Mouse (Mus musculus) large intestine, adult 2 months (tissue): Measurements from ENCODE around the gene Zfp493. TPM values are rescaled to one million over a fixed set of nuclear protein-coding genes. Genes with fewer than 3 reads are reported as not detected.
"Not testable (repeated sequence)": the region's sequence is repeated elsewhere in the genome, so short reads cannot be mapped to it uniquely, and the experiment has no call there.

Source experiments
- DNase-seq: peaks from one replicate; pipeline ENCODE4 v3.0.0-alpha.2; 2012; ENCODE audit warnings: low read depth, low spot score
- WGBS: fragments of 180-500 bp; shearing (Covaris S2); methylation state at CpG from one replicate; pipeline ENCODE4 v1.1.7; 2018; 5-methylcytosine and 5-hydroxymethylcytosine counted together
- polyA plus RNA-seq: library from polyadenylated mRNA; depleted of rRNA; stranded (reverse); fragments of >200 nt; gene quantifications from 2 replicates; pipeline ENCODE4 v1.2.3, GENCODE M21; 2012; rRNA removed

The Zfp493 gene
- 0.62 and 1.2 TPM in 2 replicates for polyA plus RNA-seq

DNA sequence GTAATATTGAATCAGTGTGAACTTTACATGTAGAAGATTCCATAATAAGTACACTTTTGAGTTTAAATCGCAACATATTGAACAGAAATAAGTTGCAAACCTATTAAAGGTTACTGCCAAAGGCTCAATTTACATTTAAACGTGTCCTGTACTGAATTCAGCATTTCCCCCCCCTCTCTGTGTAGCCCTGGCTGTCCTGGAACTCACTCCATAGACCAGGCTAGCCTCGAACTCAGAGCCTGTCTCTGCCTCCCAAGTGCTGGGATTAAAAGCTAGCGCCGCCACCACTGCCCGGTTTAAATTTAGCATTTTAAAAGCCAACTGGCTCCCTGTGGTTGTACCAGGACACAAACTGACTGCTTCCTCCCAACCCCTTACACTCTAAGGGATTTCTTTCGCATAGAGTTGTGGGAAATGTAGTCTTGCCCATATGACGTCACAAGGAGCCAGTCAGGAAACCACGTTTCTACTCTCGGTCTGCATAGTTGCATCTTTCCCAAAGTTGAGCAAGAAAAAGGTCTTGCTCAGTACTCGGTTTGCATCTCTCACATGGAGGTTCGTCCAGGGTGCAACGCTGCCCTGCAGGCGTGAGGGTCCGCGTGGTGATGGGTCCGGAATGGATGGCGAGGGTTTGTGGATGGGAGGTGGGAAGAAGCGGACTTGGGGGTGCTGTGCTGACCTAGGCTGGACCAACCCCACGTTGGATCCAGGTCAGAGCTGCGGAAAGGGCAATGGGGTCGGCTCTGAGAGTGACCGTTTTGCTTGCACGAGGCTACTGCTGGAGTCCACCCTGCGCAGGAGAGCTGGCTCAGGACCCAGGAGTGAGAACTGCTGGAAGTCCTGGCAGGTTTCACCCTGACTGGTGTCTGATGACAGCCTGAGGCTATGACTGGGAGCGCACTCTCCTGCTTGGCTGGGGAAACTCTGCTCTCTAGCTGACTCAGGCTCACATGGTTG, at the start of gene Zfp493:
Gene Zfp493, plus strand, starts transcription at position 429 of the 957 bp plus-strand sequence.
- 6% methylated on average over 26 of the region's 26 CpGs for WGBS
- peak; percentile 67 for DNase-seq

DNA sequence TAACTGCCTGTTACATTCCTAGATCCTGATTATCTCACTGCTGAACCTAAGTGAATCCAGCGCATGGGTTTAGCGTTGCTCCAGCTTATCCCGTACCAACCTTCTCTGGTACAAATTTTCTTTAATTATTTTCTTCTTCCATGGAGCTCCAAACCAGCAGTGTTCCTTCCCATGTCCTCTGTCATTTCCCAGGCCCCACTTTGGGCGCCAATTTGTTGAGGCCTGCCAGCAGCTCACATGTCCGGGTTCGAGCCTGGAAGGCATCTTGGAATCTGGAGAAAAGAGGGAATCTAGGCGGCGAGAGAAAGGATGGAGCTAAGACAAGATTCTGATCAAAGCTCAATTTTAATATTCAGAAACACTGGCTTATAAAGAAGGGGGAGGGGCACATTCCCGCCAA, 45.1 kb upstream of the Zfp493 start:
- WGBS: 95% methylated on average over 9 of the region's 9 CpGs
- DNase-seq: not testable (repeated sequence)

DNA sequence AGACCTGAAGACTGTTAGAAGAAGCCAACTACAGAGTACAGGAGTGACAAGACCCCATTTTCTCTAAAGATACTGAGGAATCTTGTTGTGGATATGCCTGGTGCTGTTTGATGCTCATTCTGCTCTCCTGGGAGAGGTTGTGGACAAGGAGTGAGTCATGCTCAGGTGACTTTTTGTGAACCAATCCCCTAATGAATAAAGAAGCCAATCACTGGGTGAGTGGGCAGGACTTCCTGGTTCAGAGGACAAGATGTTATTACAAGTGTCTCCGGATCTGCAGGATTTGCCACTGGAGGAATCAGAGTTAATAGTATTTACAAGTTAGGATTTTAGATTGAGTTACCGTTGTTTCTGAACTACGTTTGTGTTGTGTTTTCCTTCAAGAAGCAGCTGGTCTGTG, 36.6 kb upstream of the Zfp493 start:
- WGBS: 80% methylated on average over 3 of the region's 3 CpGs

DNA sequence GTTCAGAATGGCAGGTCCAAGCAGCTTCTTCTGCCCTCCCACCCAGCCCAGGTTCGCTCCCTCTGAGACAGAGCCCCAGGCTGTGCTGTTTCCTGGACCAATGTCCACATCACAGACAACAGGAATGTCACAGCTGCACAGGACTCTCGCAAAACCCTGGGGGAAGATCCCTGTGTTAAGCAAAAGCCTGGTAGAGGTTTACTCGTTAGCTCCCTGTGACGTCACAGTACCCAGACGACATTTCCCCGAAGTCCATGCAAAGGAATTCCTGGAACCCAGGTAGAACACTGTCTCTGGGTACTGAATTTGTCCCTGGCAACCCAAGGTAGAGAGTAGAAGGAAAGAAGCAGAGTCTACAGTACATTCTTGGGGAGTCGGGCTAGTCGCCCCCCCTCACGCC, 35.6 kb upstream of the Zfp493 start:
- WGBS: 94% methylated on average over 9 of the region's 9 CpGs

More for the DNA sequence above, 36.6 kb upstream of the Zfp493 start:
- DNase-seq: no peak

DNA sequence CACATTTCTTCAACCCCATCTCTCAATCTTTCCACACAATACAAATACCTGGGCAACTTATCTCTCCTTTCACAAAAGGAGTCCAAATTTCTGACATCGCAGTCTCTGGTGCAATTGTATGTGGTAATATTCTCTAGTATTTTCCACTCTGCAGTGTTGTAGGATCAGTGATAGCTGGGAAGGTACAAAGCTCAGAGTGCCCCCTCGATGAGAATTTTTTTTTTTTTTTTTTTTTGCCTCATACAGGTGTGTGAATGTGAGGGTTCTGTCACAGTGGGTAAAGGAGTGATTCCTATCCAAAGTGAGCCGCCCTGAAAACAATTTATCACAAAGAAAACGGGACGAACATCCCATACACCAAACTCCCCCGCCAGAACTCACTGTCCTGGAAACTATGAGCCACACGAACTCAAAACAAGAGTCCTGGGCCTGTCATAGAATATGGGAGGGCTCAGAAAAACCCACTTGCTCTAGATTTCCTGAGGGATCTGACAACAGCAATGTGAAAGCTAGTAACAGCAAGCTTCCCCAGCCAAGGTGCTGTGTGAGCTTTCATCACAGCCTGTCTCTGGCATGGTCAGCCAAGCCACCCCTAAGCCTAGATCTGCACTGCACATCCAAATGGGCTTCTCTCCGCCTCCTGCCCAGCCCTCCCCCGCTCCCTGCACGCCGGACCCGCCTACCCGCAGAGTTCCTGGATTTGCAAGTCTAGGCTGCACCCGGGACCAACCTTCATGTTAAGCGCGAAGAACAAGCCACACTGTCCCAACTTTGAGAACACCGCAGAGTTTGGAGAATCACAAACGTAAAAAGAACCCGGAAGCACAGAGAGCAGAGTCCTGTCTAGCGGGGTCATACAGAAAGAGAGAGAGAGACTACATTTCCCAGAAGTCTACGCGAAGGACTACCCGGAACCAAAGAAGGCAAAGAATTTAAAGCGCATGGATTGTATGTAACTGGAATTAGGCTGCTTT, 24.9 kb upstream of the Zfp493 start, which contains the start of gene Zfp85:
Gene Zfp85, minus strand, starts transcription at position 896 of the 974 bp plus-strand sequence.
- peak; percentile 52 for DNase-seq
- WGBS: 5% methylated on average over 24 of the region's 24 CpGs

More for the DNA sequence above, 35.6 kb upstream of the Zfp493 start:
- no peak for DNase-seq

DNA sequence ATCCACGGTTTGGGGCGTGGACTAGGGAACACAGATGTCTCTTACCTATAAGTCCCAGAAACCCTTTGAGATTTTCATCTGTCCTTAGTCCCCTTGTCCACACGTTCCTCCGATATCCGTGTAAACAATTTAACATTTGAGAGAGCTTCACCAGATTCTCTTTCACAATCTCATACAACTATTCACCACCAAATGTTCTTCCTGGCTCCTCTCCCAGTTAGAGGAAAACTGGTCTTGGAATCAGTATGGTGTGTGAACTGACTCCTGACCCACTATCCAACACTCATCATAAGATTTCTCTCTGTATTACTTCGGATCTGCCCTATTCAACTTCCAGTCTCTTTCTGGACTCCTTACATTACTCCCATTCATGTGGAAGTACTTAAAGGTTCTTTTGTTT, 23.7 kb upstream of the Zfp493 start:
- 67% methylated on average over 6 of the region's 6 CpGs for WGBS
- DNase-seq: no peak

DNA sequence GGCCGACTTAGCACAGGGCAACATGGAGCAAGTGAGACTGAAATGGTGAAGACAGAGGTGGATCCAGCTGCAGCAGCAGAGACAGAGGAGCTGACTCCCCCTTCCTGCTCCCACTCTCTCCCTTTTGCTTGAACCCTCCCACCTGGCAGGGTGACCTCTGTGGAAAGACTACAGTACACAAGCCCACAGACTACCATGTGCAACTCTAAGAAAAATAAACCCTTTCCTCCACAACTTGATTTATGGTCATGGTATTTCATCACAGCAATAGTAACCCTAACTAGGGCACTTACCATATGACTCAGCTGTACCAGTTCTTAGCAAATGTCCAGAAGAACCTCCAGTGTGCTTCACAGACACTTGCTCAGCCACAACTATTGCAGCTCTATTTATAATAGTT, 19.5 kb upstream of the Zfp493 start:
- no peak for DNase-seq
- 77% methylated on average over 1 of the region's 1 CpGs for WGBS

DNA sequence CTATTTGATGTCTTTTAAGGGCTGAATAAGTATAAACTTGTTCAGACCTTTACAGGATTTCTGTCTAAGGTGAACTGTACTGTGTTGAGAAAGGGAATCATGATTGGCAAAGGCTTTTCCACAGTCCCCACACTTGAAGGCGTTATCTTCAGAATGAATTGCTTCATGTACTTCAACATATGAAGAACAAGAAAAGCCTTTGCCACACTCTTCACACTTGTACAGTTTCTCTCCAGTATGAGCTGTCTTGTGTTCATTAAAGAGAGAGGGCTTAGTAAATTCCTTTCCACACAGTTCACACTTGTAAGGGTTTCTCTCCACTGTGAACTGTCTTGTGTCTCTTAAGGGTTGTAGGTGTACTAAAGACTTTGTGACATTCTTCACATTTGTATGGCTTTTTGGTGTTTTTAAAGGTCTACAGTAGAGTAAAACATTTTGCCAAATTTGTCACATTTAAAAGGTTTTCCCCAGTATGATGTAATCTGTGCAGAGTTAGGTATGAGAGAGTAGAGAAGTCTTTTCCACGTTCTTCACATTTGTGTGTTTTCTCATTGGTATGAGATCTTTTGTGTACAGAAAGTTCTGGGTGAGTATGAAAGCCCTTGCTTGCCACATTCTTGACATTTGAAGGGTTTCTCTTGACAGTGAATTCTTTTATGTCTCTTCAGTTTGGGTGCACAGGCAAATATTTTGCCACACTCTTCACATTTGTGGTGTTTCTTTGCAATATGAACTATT, 16.3 kb upstream of the Zfp493 start:
- WGBS: 70% methylated on average over 2 of the region's 2 CpGs
- DNase-seq: no peak

DNA sequence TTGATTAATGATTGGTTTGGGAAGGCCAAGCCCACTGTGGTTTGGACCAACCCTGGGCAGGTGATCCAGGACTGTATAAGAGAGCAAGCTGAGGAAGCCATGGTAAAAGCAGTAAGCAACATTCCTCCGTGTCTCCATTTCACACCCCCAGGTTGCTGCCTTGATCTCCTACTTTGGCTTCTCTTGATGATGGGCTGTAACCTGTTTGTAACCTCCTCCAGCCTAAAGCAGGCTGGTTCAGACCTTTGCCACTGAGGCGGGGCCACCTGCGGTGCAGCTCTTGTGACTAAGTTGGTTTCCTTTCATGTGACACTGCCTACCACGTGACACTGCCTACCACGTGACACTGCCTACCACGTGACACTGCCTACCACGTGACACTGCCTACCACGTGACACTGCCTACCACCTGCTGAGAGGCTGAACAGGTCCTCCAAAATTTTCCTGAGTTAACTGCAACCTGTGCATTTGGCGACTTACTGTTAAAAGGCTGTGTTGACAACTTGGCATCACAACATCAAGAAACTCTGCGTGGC, 12.5 kb downstream of the Zfp493 start:
- WGBS: 90% methylated on average over 10 of the region's 10 CpGs
- DNase-seq: no peak

DNA sequence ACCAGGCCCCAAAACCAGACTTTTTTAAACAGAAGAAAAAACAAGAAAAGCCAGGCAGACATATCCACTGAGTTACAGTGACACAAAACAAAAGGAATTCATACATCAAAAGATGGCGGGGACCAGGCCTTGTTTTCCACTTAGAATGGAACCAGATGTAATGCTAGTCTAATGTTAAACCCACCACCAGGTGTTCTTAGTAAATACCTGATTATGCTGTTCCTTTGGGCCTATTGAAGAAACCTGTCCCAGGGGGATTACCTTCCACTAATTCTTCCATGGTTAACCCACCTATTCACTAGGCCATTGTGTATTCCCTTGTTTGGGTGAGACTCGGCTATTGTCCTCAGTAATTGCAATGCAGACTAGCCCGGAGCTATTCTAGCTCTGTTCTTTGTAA, 19.1 kb downstream of the Zfp493 start:
- no peak for DNase-seq
- 88% methylated on average over 3 of the region's 3 CpGs for WGBS

DNA sequence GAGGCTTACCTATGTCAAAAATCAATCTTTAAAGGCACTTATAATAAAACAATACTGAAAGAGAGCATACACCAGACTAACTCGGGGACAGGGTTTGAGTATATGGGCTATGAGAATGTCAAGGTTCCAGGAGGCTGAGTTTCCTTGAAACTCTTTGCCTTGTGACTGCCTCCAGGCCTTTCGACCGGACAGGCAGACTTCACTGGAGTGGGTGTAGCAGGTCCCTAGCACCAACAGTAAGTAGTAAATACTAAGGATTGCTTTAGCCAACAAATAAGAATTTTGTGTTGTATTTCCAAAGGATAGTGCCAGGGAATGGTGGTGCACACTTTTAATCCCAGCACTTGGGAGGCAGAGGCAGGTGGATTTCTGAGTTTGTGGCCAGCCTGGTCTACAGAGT, 19.7 kb downstream of the Zfp493 start:
- DNase-seq: not testable (repeated sequence)

DNA sequence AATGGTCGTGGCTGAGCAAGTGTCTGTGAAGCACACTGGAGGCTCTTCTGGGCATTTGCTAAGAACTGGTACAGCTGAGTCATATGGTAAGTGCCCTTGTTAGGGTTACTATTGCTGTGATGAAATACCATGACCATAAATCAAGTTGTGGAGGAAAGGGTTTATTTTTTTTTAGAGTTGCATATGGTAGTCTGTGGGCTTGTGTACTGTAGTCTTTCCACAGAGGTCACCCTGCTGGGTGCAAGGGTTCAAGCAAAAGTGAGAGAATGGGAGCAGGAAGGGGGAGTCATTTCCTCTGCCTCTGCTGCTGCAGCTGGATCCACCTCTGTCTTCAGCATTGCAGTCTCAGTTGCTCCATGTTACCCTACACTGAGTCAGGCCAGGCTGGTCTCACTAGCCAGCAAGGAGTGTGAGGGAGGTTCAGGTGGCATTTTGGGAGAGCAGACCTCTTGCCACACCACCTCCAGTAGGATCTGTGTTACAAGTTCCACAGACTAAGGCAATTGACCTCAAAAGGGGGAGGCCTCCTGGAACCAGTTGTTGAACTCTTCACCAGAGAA, 32.2 kb downstream of the Zfp493 start:
- DNase-seq: no peak
- 50% methylated on average over 1 of the region's 1 CpGs for WGBS

More for the DNA sequence above, 19.7 kb downstream of the Zfp493 start:
- WGBS: 84% methylated on average over 3 of the region's 3 CpGs

DNA sequence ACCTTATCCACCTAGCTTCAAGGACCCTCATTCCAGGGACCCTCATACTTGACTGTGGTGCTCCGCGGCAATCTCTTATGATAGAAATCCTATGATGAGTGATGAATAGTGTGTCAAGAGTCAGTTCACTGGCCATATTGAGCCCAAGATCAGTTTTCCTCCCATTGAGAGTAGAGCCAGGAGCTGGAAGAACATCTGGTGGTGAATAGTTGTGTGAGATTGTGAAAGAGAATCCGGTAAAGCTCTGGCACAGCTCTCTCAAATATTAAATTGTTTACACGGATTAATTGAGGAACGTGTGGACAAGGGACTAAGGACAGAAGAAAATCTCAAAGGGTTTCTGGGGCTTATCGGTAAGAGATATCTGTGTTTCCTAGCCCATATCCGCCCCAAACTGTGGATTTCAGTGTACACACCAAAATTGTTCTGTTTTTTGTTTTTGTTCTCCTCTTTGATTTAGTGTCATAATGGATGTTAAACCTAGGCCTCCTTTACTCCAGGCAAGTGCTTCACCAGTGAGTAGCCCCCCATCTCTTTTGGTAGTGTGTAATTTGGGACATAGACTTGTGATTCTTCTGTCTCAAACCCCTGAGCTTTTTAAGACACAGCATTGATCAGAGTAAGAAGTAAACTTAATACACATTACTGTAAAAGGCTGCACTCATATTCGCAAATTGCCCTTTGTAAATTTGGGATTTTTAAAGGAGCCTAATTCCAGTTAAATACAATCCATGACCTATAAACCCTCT, 33.6 kb downstream of the Zfp493 start:
- DNase-seq: no peak
- WGBS: 74% methylated on average over 8 of the region's 8 CpGs

DNA sequence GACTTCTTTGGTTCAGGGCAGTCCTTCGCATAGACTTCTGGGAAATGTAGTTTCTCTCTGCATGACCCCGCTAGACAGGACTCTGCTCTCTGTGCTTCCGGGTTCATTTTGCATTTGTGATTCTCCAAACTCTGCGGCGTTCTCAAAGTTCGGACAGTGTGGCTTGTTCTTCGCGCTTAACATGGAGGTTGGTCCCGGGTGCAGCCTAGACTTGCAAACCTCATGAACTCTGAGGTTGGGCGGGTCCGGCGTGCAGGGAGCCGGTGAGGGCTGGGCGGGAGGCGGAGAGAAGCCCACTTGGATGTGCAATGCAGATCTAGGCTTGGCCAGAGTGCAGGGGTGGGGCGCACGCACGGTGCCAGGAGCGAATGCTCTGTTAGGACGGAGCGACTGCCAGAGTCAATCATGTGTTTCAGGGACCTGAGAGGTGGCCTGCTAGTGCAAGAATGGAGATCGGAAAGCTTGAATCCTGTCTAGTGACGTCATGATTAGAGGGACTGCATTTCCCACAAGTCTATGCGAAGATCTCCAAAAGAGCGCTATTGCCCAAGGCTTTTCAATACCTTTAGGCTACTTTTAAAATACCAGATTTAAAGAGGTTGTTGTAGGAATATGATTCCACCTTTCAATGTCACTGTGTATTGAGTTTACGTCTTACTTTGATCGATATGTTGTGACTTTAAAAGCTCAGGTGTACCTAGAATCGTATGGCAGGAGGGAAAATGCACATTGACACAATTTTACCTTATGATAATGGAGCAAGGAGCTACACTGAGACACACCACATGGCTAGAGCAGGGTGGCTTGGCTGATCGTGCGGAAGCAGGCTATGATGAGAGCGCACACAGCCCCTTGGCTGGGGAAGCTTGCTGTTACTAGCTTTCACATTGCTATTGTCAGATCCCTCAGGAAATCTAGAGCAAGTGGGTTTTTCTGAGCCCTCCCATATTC, 34.5 kb downstream of the Zfp493 start, which contains the start of gene Zfp273:
Gene Zfp273, plus strand, starts transcription at position 31 of the 951 bp plus-strand sequence.
- peak; percentile 69 for DNase-seq
- 2% methylated on average over 31 of the region's 31 CpGs for WGBS

DNA sequence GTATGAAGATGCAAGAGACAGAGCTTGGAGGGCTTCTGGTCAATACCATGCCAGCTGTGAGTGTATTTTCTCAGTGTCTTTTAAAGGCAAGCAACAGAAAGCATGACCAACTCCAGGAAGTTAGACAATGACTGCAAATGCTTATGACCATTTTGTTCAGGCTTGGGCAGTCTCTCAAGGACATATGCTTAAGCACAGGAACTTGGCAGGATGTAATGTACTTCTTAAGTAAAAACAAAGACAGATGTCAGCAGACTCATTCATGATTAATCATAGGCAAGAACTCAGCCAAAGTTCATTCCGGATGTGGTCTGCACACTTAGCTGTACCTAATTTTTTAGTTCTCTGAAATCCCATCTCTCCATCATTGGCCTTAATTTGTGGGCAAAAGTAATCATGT, 39.1 kb downstream of the Zfp493 start:
- DNase-seq: no peak
- WGBS: 93% methylated on average over 1 of the region's 1 CpGs

DNA sequence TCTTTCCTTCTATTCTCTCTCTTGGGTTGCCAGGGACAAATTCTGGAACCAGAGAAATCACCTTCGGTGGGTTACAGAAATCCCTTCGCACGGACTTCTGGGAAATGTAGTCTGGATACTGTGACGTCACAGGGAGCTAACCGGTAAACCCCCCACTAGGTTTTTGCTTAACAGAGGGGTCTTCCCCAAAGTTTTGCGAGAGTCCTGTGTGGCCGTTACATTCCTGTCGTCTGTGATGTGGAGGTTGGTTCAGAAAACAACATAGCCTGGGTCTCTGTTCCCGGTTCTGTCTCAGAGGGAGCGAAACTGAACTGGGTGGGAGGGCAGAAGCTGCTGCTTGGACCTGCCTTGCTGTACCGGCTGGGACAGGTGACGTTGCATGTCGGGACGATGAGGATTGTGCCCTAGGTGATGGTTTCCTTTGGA, 51.4 kb downstream of the Zfp493 start, which contains the start of gene Gm10037:
Gene Gm10037, plus strand, starts transcription at position 196 of the 426 bp plus-strand sequence.
- no peak for DNase-seq
- WGBS: 3% methylated on average over 14 of the region's 14 CpGs

DNA sequence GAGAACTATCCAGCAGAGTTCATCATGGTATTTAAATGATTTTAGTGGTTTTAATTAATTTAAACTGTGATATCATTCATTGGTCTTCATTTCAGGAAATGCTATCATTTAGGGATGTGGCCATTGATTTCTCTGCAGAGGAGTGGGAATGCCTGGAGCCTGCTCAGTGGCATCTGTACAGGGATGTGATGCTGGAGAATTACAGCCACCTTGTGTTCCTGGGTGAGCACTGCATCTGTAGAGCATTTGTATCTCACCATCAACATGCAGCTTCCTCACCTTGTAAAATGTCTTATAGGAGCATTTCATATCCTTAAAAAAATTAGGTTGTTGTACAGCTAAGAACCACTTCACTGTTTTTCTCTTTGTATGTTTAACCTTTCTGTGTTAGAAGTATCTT, 53.6 kb downstream of the Zfp493 start:
- DNase-seq: not testable (repeated sequence)
